Mouse (Mus musculus) lung, postnatal 0 days (tissue): ENCODE data around the gene C130050O18Rik. TPM values are rescaled to one million over a fixed set of nuclear protein-coding genes. Genes with fewer than 3 reads are reported as not detected.

ENCODE experiments used
- ATAC-seq: fragments of 200-750 bp; cut with Nextera tagmentation; 2 replicates; pipeline ENCODE4 v1.8.0; 2017; ENCODE audit warnings: moderate library complexity
- DNase-seq: peaks from one replicate; pipeline ENCODE4 v3.0.0-alpha.2; 2016; ENCODE audit warnings: low spot score
- H3K27ac ChIP-seq: fragments of 300-500 bp; sonication (generic); 2 replicates; pipeline ENCODE4 v1.5.1; 2014; ENCODE audit warnings: antibody characterized with exemption, mild to moderate bottlenecking, low read length, mixed read lengths
- H3K27me3 ChIP-seq: fragments of 300-500 bp; sonication (generic); replicated peaks from 2 replicates; pipeline ENCODE4 v1.6.1; 2014; ENCODE audit warnings: low read length, mixed read lengths; ENCODE audit not compliant: insufficient read depth
- H3K36me3 ChIP-seq: fragments of 300-500 bp; sonication (generic); 2 replicates; pipeline ENCODE4 v1.6.1; 2014; ENCODE audit warnings: low read length, mixed read lengths; ENCODE audit not compliant: insufficient read depth
- H3K4me1 ChIP-seq: fragments of 300-500 bp; sonication (generic); 2 replicates; pipeline ENCODE4 v1.6.1; 2014; ENCODE audit warnings: antibody characterized with exemption, low read depth, low read length, mixed read lengths; ENCODE audit not compliant: insufficient read depth
- H3K4me2 ChIP-seq: fragments of 300-500 bp; sonication (generic); replicated peaks from 2 replicates; pipeline ENCODE4 v1.6.1; 2014; ENCODE audit warnings: low read depth, mild to moderate bottlenecking, low read length, moderate library complexity, mixed read lengths
- H3K4me3 ChIP-seq: fragments of 300-500 bp; sonication (generic); 2 replicates; pipeline ENCODE4 v1.5.1; 2014; ENCODE audit warnings: low read depth, low read length
- H3K9ac ChIP-seq: fragments of 300-500 bp; sonication (generic); replicated peaks from 2 replicates; pipeline ENCODE4 v1.6.1; 2014; ENCODE audit warnings: low read depth, mild to moderate bottlenecking
- H3K9me3 ChIP-seq: fragments of 300-500 bp; sonication (generic); 2 replicates; pipeline ENCODE4 v1.6.1; 2016; ENCODE audit warnings: low read length, mixed read lengths
- CTCF ChIP-seq: IDR thresholded peaks from 2 replicates; pipeline ENCODE4 v1.5.1; 2016; ENCODE audit warnings: antibody characterized with exemption, mild to moderate bottlenecking
- EP300 ChIP-seq: IDR thresholded peaks from 2 replicates; pipeline ENCODE4 v1.6.1; 2016; ENCODE audit warnings: antibody characterized with exemption, mild to moderate bottlenecking, control low read depth
- WGBS: fragments of 180-500 bp; shearing (Covaris S2); extraction: QIAGEN DNeasy Blood & Tissue Kit; methylation state at CpG from one replicate; pipeline ENCODE4 v1.1.7; 2014; 5-methylcytosine and 5-hydroxymethylcytosine counted together
- polyA plus RNA-seq: library from polyadenylated mRNA; unstranded; fragments of >200 nt; fragmentation: Nextera tagmentation; extraction: Ambion mirVana; gene quantifications from 2 replicates; pipeline ENCODE4 v1.2.1, GENCODE M21; 2015

C130050O18Rik gene
- polyA plus RNA-seq, 1 experiment from 2014 or later: 3.3 TPM

- Histone ChIP-seq H3K4me1 (peaks cover 15% of the 10 kb centered on the region), H3K27me3 (no peaks in the 10 kb centered on the region), H3K4me3 (peak overlapping the region; percentile 60), H3K9ac (peak overlapping the region; percentile 89), H3K36me3 (no peaks in the 10 kb centered on the region), H3K4me2 (peak overlapping the region; percentile 85), H3K27ac (peak overlapping the region; percentile 90), H3K9me3 (no peaks in the 10 kb centered on the region)
- under 1% methylated on average over 34 of the region's 39 CpGs for WGBS
- ATAC-seq (peak; percentile 97), DNase-seq (peak; percentile 97)
- TF ChIP-seq CTCF (peak; percentile 43), EP300 (no peak)
These were observed 33.3 kb upstream of the C130050O18Rik start for GRCm38 (mm10) chr5:139371631-139372401.

DNA sequence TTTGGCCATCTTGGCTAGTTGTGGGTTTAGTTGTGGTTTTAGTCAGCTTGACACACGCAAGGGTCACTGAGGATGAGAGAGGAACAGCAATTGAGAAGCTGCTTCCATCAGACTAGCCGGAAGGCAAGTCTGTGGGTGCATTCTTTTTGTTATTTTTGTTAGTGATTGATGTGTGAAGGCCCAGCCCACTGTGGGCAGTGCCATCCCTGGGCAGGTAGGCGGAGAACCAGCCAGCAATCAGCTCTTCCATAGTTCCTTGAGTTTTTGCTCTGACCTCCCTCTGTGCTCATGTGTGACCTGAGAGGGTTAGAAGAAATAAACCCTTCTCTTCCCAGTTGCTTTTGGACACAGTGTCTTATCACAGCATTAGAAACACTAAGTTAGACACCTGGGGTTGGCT lies 32.0 kb upstream of the C130050O18Rik start:
- peaks cover 28% of the 10 kb centered on the region for H3K4me1 ChIP-seq
- DNase-seq (no peak), ATAC-seq (no peak)
- no peaks in the 10 kb centered on the region for H3K9me3 ChIP-seq
- no peaks in the 10 kb centered on the region for H3K27me3 ChIP-seq
- WGBS: 75% methylated on average over 3 of the region's 3 CpGs
- H3K9ac ChIP-seq: no peak overlapping the region
- no peaks in the 10 kb centered on the region for H3K36me3 ChIP-seq
- no peak for TF ChIP-seq CTCF
- no peak for TF ChIP-seq EP300
- H3K4me2 ChIP-seq: no peak overlapping the region
- H3K4me3 ChIP-seq: no peak overlapping the region
- 0 out of 2 replicates have a peak overlapping the region, but pooled peaks have one; percentile 90 for H3K27ac ChIP-seq

- Histone ChIP-seq H3K4me1 (peaks cover 36% of the 10 kb centered on the region), H3K27me3 (no peaks in the 10 kb centered on the region), H3K4me2 (no peak overlapping the region), H3K36me3 (no peaks in the 10 kb centered on the region), H3K9ac (no peak overlapping the region), H3K9me3 (no peaks in the 10 kb centered on the region), H3K4me3 (no peak overlapping the region), H3K27ac (no peak overlapping the region)
- no peak for ATAC-seq
- 63% methylated on average over 6 of the region's 6 CpGs for WGBS
- DNase-seq: no peak
- no peak for TF ChIP-seq EP300
These were observed 31.1 kb upstream of the C130050O18Rik start for GRCm38 (mm10) chr5:139373889-139374444.

- Histone ChIP-seq H3K27me3 (no peaks in the 10 kb centered on the region), H3K4me2 (no peak overlapping the region), H3K4me3 (no peak overlapping the region), H3K36me3 (no peaks in the 10 kb centered on the region), H3K27ac (no peak overlapping the region), H3K9ac (no peak overlapping the region), H3K9me3 (no peaks in the 10 kb centered on the region), H3K4me1 (peaks cover 45% of the 10 kb centered on the region)
- WGBS: 91% methylated on average over 2 of the region's 2 CpGs
- no peak for ATAC-seq
- TF ChIP-seq CTCF: no peak
- no peak for TF ChIP-seq EP300
- no peak for DNase-seq
These were observed 30.2 kb upstream of the C130050O18Rik start for GRCm38 (mm10) chr5:139374841-139375240.

DNA sequence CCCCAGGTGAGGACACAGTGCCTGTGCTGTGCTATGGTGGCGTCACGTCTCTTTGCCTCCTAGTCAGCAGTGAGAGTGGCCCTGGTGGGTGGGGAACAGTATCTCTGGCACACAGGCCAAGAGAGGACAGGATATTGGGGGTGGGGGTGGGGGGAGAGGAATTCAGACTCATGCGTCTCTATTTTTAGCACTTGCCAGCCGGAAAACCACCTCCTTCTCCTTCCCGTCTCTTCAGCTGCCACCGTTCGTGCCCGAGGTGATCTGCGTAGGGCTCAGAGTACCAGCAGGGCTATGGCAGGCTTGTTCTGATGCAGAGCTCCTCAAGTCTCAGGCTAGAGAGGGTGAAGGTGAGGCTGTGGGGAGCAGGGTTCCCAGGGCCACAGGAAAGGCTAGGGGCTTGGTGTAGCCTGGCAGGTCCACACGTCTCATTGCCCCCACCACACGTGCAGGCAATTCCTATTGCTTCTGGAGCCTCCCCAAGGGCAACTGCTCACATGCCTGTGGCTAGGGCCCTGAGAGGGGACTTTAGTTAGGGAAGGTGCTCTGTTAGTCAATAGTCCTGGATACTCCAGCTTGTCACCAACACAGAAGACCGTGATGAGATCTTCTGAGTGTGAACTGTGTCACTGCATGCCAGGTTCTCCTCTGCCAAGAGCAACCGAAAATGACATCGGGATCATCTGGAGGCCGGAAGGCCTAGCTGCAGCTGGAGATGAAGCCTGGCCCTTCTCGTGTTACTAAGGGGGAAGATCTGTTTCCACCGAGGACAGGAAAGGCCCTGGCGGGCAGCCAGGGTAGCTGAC lies 27.4 kb upstream of the C130050O18Rik start, which contains the start of gene Gpr146:
Gene Gpr146, plus strand, starts transcription at position 230 of the 803 bp plus-strand sequence.
- peak; percentile 25 for ATAC-seq
- TF ChIP-seq EP300 (peak; percentile 83), CTCF (0 out of 2 replicates have a peak, but pooled peaks have one; percentile 4)
- 18% methylated on average over 18 of the region's 18 CpGs for WGBS
- peak; percentile 78 for DNase-seq
- no peak within 1 kb of the TSS for H3K4me3 ChIP-seq
- no peaks in the 10 kb centered on the region for H3K9me3 ChIP-seq
- H3K4me1 ChIP-seq: peaks cover 41% of the 10 kb centered on the region
- H3K4me2 ChIP-seq: peak within 1 kb of the TSS; percentile 83
- H3K9ac ChIP-seq: no peak within 1 kb of the TSS
- H3K36me3 ChIP-seq: no peaks in the 10 kb centered on the region
- H3K27me3 ChIP-seq: no peaks in the 10 kb centered on the region
- H3K27ac ChIP-seq: peak within 1 kb of the TSS; percentile 97

GRCm38 (mm10) chr5:139378271-139378556 lies 26.9 kb upstream of the C130050O18Rik start:
- WGBS: 40% methylated on average over 7 of the region's 7 CpGs
- ATAC-seq (no peak), DNase-seq (no peak)
- Histone ChIP-seq H3K9ac (no peak overlapping the region), H3K27me3 (no peaks in the 10 kb centered on the region), H3K4me1 (peaks cover 43% of the 10 kb centered on the region), H3K9me3 (no peaks in the 10 kb centered on the region), H3K36me3 (no peaks in the 10 kb centered on the region), H3K4me2 (peak overlapping the region; percentile 83; the same call in 1 of the 2 replicates), H3K27ac (peak overlapping the region; percentile 97), H3K4me3 (no peak overlapping the region)
- TF ChIP-seq CTCF (no peak), EP300 (no peak)
